Mouse (Mus musculus) embryonic facial prominence, embryonic 11.5 days (tissue): ENCODE measurements around the gene E030018B13Rik. TPM values are rescaled to one million over a fixed set of nuclear protein-coding genes. Genes with fewer than 3 reads are reported as not detected.

ENCODE experiments used
- ATAC-seq: fragments of 200-750 bp; cut with Nextera tagmentation; replicated peaks from 2 replicates; pipeline ENCODE4 v1.8.0; 2017; ENCODE audit warnings: low read depth; ENCODE audit not compliant: insufficient number of reproducible peaks, low FRiP score, low TSS enrichment
- DNase-seq: peaks from one replicate; pipeline ENCODE4 v3.0.0-alpha.2; 2015; ENCODE audit warnings: low spot score
- H3K27ac ChIP-seq: fragments of 300-500 bp; sonication (generic); replicated peaks from 2 replicates; pipeline ENCODE4 v1.5.1; 2014; ENCODE audit warnings: mild to moderate bottlenecking, low read depth, low read length, control low read depth
- H3K27me3 ChIP-seq: fragments of 300-500 bp; sonication (generic); 2 replicates; pipeline ENCODE4 v1.6.1; 2014; ENCODE audit warnings: mild to moderate bottlenecking, low read length, moderate library complexity, mixed read lengths; ENCODE audit not compliant: control insufficient read depth, insufficient read depth
- H3K36me3 ChIP-seq: fragments of 300-500 bp; sonication (generic); replicated peaks from 2 replicates; pipeline ENCODE4 v1.6.1; 2014; ENCODE audit warnings: low read depth, mild to moderate bottlenecking, low read length, moderate library complexity, mixed read lengths; ENCODE audit not compliant: control insufficient read depth, insufficient read depth
- H3K4me1 ChIP-seq: fragments of 300-500 bp; sonication (generic); 2 replicates; pipeline ENCODE4 v1.6.1; 2014; ENCODE audit warnings: low read length, mixed read lengths; ENCODE audit not compliant: control insufficient read depth, insufficient read depth
- H3K4me2 ChIP-seq: fragments of 300-500 bp; sonication (generic); 2 replicates; pipeline ENCODE4 v1.6.1; 2014; ENCODE audit warnings: low read depth, mild to moderate bottlenecking, control low read depth, low read length, moderate library complexity
- H3K4me3 ChIP-seq: fragments of 300-500 bp; sonication (generic); 2 replicates; pipeline ENCODE4 v1.5.1; 2014; ENCODE audit warnings: low read depth, low read length, control low read depth
- H3K9ac ChIP-seq: fragments of 300-500 bp; sonication (generic); replicated peaks from 2 replicates; pipeline ENCODE4 v1.6.1; 2014; ENCODE audit warnings: mild to moderate bottlenecking, control low read depth, low read length
- H3K9me3 ChIP-seq: fragments of 300-500 bp; sonication (generic); replicated peaks from 2 replicates; pipeline ENCODE4 v1.6.1; 2016; ENCODE audit warnings: mild to moderate bottlenecking, low read length, inconsistent platforms, mixed read lengths; ENCODE audit not compliant: control insufficient read depth
- WGBS: fragments of 180-500 bp; shearing (Covaris S2); extraction: QIAGEN DNeasy Blood & Tissue Kit; methylation state at CpG from one replicate; pipeline ENCODE4 v1.1.7; 2014; 5-methylcytosine and 5-hydroxymethylcytosine counted together
- polyA plus RNA-seq: library from polyadenylated mRNA; unstranded; fragments of >200 nt; fragmentation: Nextera tagmentation; extraction: Ambion mirVana; gene quantifications from 2 replicates; pipeline ENCODE4 v1.2.1, GENCODE M21; 2014

E030018B13Rik gene
- polyA plus RNA-seq, 1 experiment from 2014 or later = not detected

- no peak overlapping the region for H3K27ac ChIP-seq
- H3K4me3 ChIP-seq = no peak overlapping the region
- DNase-seq (peak; percentile 28), ATAC-seq (no peak)
- no peaks in the 10 kb centered on the region for H3K27me3 ChIP-seq
- H3K4me1 ChIP-seq = peaks cover 2% of the 10 kb centered on the region; the same call in 1 of the 2 replicates
- H3K9me3 ChIP-seq = no peaks in the 10 kb centered on the region
- no peak overlapping the region for H3K4me2 ChIP-seq
- H3K9ac ChIP-seq = no peak overlapping the region
- no peaks in the 10 kb centered on the region for H3K36me3 ChIP-seq
- 16% methylated on average over 10 of the region's 11 CpGs for WGBS
Measured at GRCm38 (mm10) chr7:63908496-63909285, 8.0 kb upstream of the E030018B13Rik start.

- no peak for ATAC-seq
- H3K4me2 ChIP-seq = no peak overlapping the region
- H3K36me3 ChIP-seq = no peaks in the 10 kb centered on the region
- WGBS = 76% methylated on average over 5 of the region's 5 CpGs
- no peak overlapping the region for H3K4me3 ChIP-seq
- DNase-seq = no peak
- no peak overlapping the region for H3K9ac ChIP-seq
- peaks cover 2% of the 10 kb centered on the region; the same call in 1 of the 2 replicates for H3K4me1 ChIP-seq
- no peaks in the 10 kb centered on the region for H3K9me3 ChIP-seq
- H3K27ac ChIP-seq = no peak overlapping the region
- H3K27me3 ChIP-seq = no peaks in the 10 kb centered on the region
Measured at GRCm38 (mm10) chr7:63910225-63910624, 6.4 kb upstream of the E030018B13Rik start.

DNA sequence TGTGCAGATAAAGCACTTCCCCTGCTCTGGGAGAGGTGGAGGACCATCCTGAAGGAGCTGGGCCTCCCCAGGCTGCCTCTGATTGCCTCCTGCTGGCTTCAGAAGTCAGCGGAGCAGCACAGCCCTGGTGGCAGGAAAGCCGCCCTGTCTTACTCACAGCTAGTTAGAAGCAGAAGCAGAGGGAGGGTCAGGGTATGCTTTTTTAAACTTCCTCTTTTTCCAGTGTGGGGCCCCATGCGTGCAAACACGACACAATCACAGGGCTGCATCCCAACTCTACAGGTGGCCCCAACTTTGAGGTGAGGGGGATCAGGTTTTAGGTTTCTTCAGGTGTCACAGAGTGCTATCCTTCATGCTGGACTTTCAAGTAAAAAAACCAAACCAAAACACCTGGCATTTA, 5.7 kb upstream of the E030018B13Rik start:
- peaks cover 2% of the 10 kb centered on the region; the same call in 1 of the 2 replicates for H3K4me1 ChIP-seq
- H3K4me3 ChIP-seq = no peak overlapping the region
- no peaks in the 10 kb centered on the region for H3K9me3 ChIP-seq
- H3K36me3 ChIP-seq = no peaks in the 10 kb centered on the region
- no peak overlapping the region for H3K4me2 ChIP-seq
- ATAC-seq (no peak), DNase-seq (no peak)
- no peak overlapping the region for H3K9ac ChIP-seq
- H3K27ac ChIP-seq = no peak overlapping the region
- no peaks in the 10 kb centered on the region for H3K27me3 ChIP-seq
- 38% methylated on average over 4 of the region's 4 CpGs for WGBS

DNA sequence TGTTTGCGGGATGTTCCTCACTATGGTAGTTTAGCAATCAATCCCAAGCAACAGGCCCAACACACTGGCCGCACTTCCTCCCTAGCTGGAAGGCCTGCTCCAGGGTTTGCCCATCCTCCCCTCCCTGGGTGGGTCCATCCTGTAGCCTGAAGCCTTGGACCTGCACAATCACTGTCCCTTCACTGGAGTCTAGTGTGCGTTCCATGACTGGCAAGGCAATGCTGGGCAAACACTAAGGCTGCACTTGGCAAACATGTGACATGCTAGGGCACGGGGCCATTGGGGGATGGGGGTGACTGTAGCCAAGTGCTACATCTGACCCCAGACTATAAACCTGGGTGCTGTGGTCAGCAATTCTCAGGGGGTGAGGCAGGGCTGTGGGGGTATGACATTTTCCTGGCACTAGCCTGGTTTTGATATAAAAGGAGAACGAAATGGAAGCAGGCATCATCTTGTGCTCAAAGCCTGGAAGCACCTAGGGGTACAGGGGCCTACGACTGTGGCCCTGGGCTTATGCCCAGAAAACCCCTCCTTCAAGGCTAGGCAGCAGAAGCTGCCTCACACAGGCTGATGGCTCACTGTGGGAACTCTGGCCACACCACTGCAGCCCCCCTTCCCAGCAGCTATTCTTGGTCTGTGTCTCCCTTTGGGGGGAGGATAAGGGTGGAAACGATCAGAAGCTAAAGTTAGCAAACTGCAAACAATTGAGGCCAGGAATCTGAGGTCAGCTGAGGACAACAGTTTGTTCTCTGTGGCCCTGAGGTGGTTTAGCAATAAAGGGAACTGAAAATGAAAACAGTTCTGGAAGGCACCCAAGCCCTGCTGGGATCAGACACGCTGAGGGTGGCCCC, 5.0 kb upstream of the E030018B13Rik start:
- ATAC-seq (no peak), DNase-seq (no peak)
- Histone ChIP-seq H3K36me3 (no peaks in the 10 kb centered on the region), H3K4me1 (peaks cover 2% of the 10 kb centered on the region; the same call in 1 of the 2 replicates), H3K4me2 (no peak overlapping the region), H3K27me3 (no peaks in the 10 kb centered on the region), H3K9me3 (no peaks in the 10 kb centered on the region), H3K27ac (no peak overlapping the region), H3K9ac (no peak overlapping the region), H3K4me3 (no peak overlapping the region)
- WGBS = 56% methylated on average over 8 of the region's 8 CpGs

GRCm38 (mm10) chr7:63912234-63912810, 4.3 kb upstream of the E030018B13Rik start:
- no peak overlapping the region for H3K27ac ChIP-seq
- ATAC-seq (0 out of 2 replicates have a peak, but pooled peaks have one; percentile 11), DNase-seq (peak; percentile 32)
- no peak overlapping the region for H3K4me3 ChIP-seq
- no peaks in the 10 kb centered on the region for H3K27me3 ChIP-seq
- H3K36me3 ChIP-seq = no peaks in the 10 kb centered on the region
- no peak overlapping the region for H3K9ac ChIP-seq
- no peak overlapping the region for H3K4me2 ChIP-seq
- peaks cover 2% of the 10 kb centered on the region; the same call in 1 of the 2 replicates for H3K4me1 ChIP-seq
- 31% methylated on average over 7 of the region's 7 CpGs for WGBS
- no peaks in the 10 kb centered on the region for H3K9me3 ChIP-seq

GRCm38 (mm10) chr7:63912924-63913723, 3.5 kb upstream of the E030018B13Rik start:
- no peaks in the 10 kb centered on the region for H3K27me3 ChIP-seq
- no peak overlapping the region for H3K9ac ChIP-seq
- no peak for DNase-seq
- 34% methylated on average over 12 of the region's 12 CpGs for WGBS
- H3K4me2 ChIP-seq = no peak overlapping the region
- no peak overlapping the region for H3K4me3 ChIP-seq
- H3K36me3 ChIP-seq = no peaks in the 10 kb centered on the region
- ATAC-seq = no peak
- H3K27ac ChIP-seq = no peak overlapping the region
- peaks cover 2% of the 10 kb centered on the region; the same call in 1 of the 2 replicates for H3K4me1 ChIP-seq
- H3K9me3 ChIP-seq = no peaks in the 10 kb centered on the region
